Mouse (Mus musculus) bone marrow macrophage, adult 2 months (primary cell): Measurements from ENCODE around the gene Rrp7a.

Experiments used
- CTCF ChIP-seq: IDR thresholded peaks from 2 replicates; pipeline ENCODE4 v1.5.1; 2012; ENCODE audit warnings: low read depth, mild to moderate bottlenecking, low read length, moderate library complexity
- POLR2A ChIP-seq: IDR thresholded peaks from 2 replicates; pipeline ENCODE4 v1.6.1; 2012; ENCODE audit warnings: mild to moderate bottlenecking, low read depth, low read length, borderline replicate concordance

DNA sequence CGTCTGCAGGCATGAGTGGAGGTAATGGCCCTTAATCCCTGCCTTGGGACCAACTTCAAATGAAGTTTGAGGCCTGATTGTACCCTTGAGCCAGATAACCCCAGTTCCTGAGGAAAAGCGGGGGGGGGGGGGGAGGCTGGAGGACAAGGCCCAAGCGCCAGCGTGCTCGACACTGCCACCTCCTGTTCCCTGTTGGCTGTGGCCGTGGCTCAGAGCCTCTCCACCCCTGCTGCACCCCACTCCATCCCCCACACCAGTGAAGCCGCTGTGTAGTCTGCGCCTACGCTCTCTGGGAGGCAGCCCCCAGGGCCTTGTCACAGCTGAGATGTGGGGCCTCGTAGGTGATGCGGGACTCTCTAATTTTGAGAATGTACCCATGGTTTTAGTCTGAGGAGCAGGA lies 9.7 kb downstream of the Rrp7a start:
- TF ChIP-seq CTCF (no peak), POLR2A (no peak)
